ENCODE assay signal across 7 mouse cellular contexts in the genomic region with DNA sequence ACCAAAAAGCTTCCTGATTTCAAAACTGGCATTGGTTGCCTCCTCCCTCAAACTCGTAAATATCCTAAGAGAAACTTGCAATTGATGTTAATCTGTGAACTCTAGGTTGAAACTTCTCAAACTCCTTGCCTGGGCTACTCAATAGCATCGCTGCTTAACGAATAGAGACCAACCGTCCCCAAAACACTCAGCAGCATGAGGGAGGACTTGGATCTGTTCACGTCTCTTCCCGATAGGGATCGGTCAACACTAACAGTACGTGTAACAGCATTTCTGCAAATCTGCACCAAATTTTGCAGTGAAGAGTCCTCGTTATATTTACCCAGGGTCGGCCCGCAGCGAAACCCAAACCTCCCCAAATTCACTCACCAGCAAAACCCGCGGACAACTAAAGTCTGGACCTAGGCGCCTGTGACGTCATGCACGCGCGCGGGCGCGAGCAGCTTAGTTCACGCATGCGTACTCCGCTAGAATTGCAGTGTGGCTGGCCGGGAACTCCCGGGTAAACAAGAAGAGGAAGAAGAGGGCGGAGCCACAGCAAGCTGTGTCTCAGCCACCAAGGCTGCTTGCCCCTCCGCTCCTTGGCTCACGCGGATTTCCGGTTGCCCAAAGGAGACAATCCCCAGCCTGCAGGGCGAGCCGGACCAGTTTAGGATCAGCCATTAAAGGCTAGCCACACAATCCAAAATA. TPM values are rescaled to one million over a fixed set of nuclear protein-coding genes. Genes with fewer than 3 reads are reported as not detected.
DNase-seq lines count a peak whose midpoint lies in the region; ATAC-seq lines count a peak whose summit lies in the region.

A gene (minus strand): TSS at position 441 of the 690 bp plus-strand sequence.

- H3K4me1 ChIP-seq in embryonic facial prominence, embryonic 12.5 days, result no peaks in the 10 kb centered on the region
- H3K4me1 ChIP-seq in limb, embryonic 11.5 days (ENCODE audit: control insufficient read depth, insufficient read depth, low read length), result no peaks in the 10 kb centered on the region
- H3K4me1 ChIP-seq in midbrain, embryonic 14.5 days (ENCODE audit: control insufficient read depth, insufficient read depth, low read length), result 0 out of 2 replicates have a peak, but pooled peaks cover 6% of the 10 kb centered on the region

- H3K4me3 ChIP-seq in embryonic facial prominence, embryonic 12.5 days, result peak within 1 kb of the TSS; percentile 61
- H3K4me3 ChIP-seq in limb, embryonic 11.5 days (ENCODE audit: low read depth, low read length), result peak within 1 kb of the TSS; percentile 46
- H3K4me3 ChIP-seq in midbrain, embryonic 14.5 days (replicated peaks; ENCODE audit: low read depth, low read length), result peak within 1 kb of the TSS; percentile 61

- H3K27ac ChIP-seq in embryonic facial prominence, embryonic 12.5 days, result peak within 1 kb of the TSS; percentile 85
- peak within 1 kb of the TSS; percentile 63; the same call in 1 of the 2 replicates for H3K27ac ChIP-seq in limb, embryonic 11.5 days (replicated peaks; ENCODE audit: low read depth, low read length)
- peak within 1 kb of the TSS; percentile 86 for H3K27ac ChIP-seq in midbrain, embryonic 14.5 days (replicated peaks; ENCODE audit: low read depth, low read length)

- peak; percentile 98 for ATAC-seq in embryonic facial prominence, embryonic 12.5 days (ENCODE audit: insufficient number of reproducible peaks, insufficient read depth, low FRiP score, low TSS enrichment)
- ATAC-seq in limb, embryonic 11.5 days (ENCODE audit: insufficient number of reproducible peaks, low FRiP score, low TSS enrichment, low read depth), result peak; percentile 98
- ATAC-seq in midbrain, embryonic 14.5 days (ENCODE audit: low FRiP score, low TSS enrichment), result peak; percentile 99

- H3K4me2 ChIP-seq in embryonic facial prominence, embryonic 12.5 days (replicated peaks), result peak within 1 kb of the TSS; percentile 54
- peak within 1 kb of the TSS; percentile 40 for H3K4me2 ChIP-seq in limb, embryonic 11.5 days (ENCODE audit: low read depth, severe bottlenecking)
- peak within 1 kb of the TSS; percentile 62 for H3K4me2 ChIP-seq in midbrain, embryonic 14.5 days (ENCODE audit: low read length)

- DNase-seq in adrenal gland, postnatal 25 days, result peak; percentile 95
- DNase-seq in heart, adult 11 months, result peak; percentile 100
- DNase-seq in kidney, adult 18-20 months, result peak; percentile 96
- DNase-seq in limb, embryonic 11.5 days (ENCODE audit: low spot score), result peak; percentile 98
- DNase-seq in midbrain, embryonic 14.5 days, result peak; percentile 99
- DNase-seq in spleen, adult 18-20 months, result peak; percentile 90 to 91

- H3K36me3 ChIP-seq in embryonic facial prominence, embryonic 12.5 days, result peaks cover 7% of the 10 kb centered on the region; the same call in 1 of the 2 replicates
- H3K36me3 ChIP-seq in limb, embryonic 11.5 days (ENCODE audit: control insufficient read depth, insufficient read depth, low read length), result no peaks in the 10 kb centered on the region
- H3K36me3 ChIP-seq in midbrain, embryonic 14.5 days (ENCODE audit: control insufficient read depth, insufficient read depth, low read length), result 0 out of 2 replicates have a peak, but pooled peaks cover under 1% of the 10 kb centered on the region

- no peaks in the 10 kb centered on the region for H3K9me3 ChIP-seq in embryonic facial prominence, embryonic 12.5 days
- no peaks in the 10 kb centered on the region for H3K9me3 ChIP-seq in limb, embryonic 11.5 days (ENCODE audit: control insufficient read depth, low read length)
- no peaks in the 10 kb centered on the region for H3K9me3 ChIP-seq in midbrain, embryonic 14.5 days (ENCODE audit: control insufficient read depth, low read length)

- under 1% methylated on average over 34 of the region's 34 CpGs for WGBS in embryonic facial prominence, embryonic 12.5 days
- under 1% methylated on average over 34 of the region's 34 CpGs for WGBS in limb, embryonic 11.5 days
- under 1% methylated on average over 34 of the region's 34 CpGs for WGBS in midbrain, embryonic 14.5 days

- peak within 1 kb of the TSS; percentile 60 for H3K9ac ChIP-seq in embryonic facial prominence, embryonic 12.5 days
- H3K9ac ChIP-seq in limb, embryonic 11.5 days (ENCODE audit: low read length), result peak within 1 kb of the TSS; percentile 70
- peak within 1 kb of the TSS; percentile 50 for H3K9ac ChIP-seq in midbrain, embryonic 14.5 days (replicated peaks; ENCODE audit: low read length)

- no peaks in the 10 kb centered on the region for H3K27me3 ChIP-seq in embryonic facial prominence, embryonic 12.5 days
- H3K27me3 ChIP-seq in limb, embryonic 11.5 days (ENCODE audit: control insufficient read depth, insufficient read depth, low read length), result no peaks in the 10 kb centered on the region
- H3K27me3 ChIP-seq in midbrain, embryonic 14.5 days (ENCODE audit: control insufficient read depth, insufficient read depth, low read length), result no peaks in the 10 kb centered on the region

RNA-seq across cellular contexts. Expression of the gene that starts here (rescaled TPM):
- total RNA-seq in adrenal gland, postnatal 25 days (2021), result 15.1 and 16.3 TPM in 2 replicates
- polyA plus RNA-seq in embryonic facial prominence, embryonic 12.5 days (2016; fragmentation: Nextera tagmentation; extraction: Ambion mirVana), result 36.4 and 37.1 TPM in 2 replicates
- 45.6 and 47.7 TPM in 2 replicates for polyA plus RNA-seq in limb, embryonic 11.5 days (2014; fragmentation: Nextera tagmentation; extraction: Ambion mirVana)
- 26.1 and 36.4 TPM in 2 replicates for polyA plus RNA-seq in midbrain, embryonic 14.5 days (2014; fragmentation: Nextera tagmentation; extraction: Ambion mirVana)

Comparison
In these comparisons a context has a peak if more than half of its experiments do, and no peak if none do; other contexts are left out.
1. Peak in every context shown above with its lines: DNase-seq, ATAC-seq, H3K4me3 ChIP-seq and H3K27ac ChIP-seq.